Mouse (Mus musculus) CH12.LX (cell line): Measurements from ENCODE around the gene Ap1s2.

ENCODE experiments used
- CHD2 ChIP-seq: IDR thresholded peaks from 2 replicates; pipeline ENCODE4 v1.6.1; 2011; ENCODE audit warnings: low read length, improper control_type of control experiment
- EP300 ChIP-seq: IDR thresholded peaks from 2 replicates; pipeline ENCODE4 v1.6.1; 2011; ENCODE audit warnings: low read length, improper control_type of control experiment
- RAD21 ChIP-seq: IDR thresholded peaks from 2 replicates; pipeline ENCODE4 v1.6.1; 2011; ENCODE audit warnings: low read depth, mild to moderate bottlenecking, low read length, improper control_type of control experiment, moderate library complexity
- SMC3 ChIP-seq: IDR thresholded peaks from 2 replicates; pipeline ENCODE4 v1.6.1; 2011; ENCODE audit warnings: low read depth, low read length, improper control_type of control experiment
- ZC3H11A ChIP-seq: IDR thresholded peaks from 2 replicates; pipeline ENCODE4 v1.6.1; 2012; ENCODE audit warnings: low read depth, mild to moderate bottlenecking, inconsistent platforms, low read length, improper control_type of control experiment
- ZNF384 ChIP-seq: IDR thresholded peaks from 2 replicates; pipeline ENCODE4 v1.6.1; 2012; ENCODE audit warnings: low read depth, low read length, improper control_type of control experiment, inconsistent platforms

DNA sequence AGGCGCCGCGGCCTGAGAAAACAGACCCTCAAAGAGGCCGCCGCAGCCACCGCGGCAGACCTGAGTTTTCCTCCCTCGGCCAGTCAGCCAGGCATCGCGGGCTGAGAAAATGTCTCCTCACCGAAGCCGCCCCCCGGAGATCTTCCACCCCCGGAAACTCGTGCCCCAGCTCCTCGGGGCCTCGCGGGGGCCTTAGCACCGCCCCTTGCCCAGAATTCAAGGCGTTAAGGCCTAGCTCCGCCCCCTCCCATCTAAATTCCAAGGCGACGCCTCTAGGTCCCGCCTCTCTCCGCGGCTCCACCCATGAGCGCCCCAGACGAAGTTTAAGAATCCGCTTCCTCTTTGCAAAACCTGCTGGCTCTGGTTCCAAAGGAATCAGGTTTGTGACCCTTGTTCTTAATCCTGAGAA lies 49.7 kb downstream of the Ap1s2 start, which contains the start of gene Zrsr2:
- TF ChIP-seq CHD2 (no peak), EP300 (no peak), ZNF384 (no peak), ZC3H11A (no peak), RAD21 (no peak), SMC3 (no peak)
